Mouse (Mus musculus) gastrocnemius, adult 8-10 months (tissue): ENCODE results near the gene Trim5. TPM values are rescaled to one million over a fixed set of nuclear protein-coding genes. Genes with fewer than 3 reads are reported as not detected.
A peak's percentile ranks its signal among the peaks of the same experiment; 100 is the strongest.
"Not testable (repeated sequence)": the region's sequence is repeated elsewhere in the genome, so short reads cannot be mapped to it uniquely, and the experiment has no call there.

Experiments
- DNase-seq, 2 experiments: peaks; one replicate each; pipeline ENCODE4 v3.0.0; 2022; ENCODE audit warnings: low spot score in 2 of 2
- total RNA-seq, 4 experiments: library from RNA; stranded (reverse); gene quantifications; 2 replicates each; pipeline ENCODE4 v1.2.4; 2022

Gene Trim5
- total RNA-seq: under 1 TPM; 0.56 to 0.70 (median 0.66) TPM

DNA sequence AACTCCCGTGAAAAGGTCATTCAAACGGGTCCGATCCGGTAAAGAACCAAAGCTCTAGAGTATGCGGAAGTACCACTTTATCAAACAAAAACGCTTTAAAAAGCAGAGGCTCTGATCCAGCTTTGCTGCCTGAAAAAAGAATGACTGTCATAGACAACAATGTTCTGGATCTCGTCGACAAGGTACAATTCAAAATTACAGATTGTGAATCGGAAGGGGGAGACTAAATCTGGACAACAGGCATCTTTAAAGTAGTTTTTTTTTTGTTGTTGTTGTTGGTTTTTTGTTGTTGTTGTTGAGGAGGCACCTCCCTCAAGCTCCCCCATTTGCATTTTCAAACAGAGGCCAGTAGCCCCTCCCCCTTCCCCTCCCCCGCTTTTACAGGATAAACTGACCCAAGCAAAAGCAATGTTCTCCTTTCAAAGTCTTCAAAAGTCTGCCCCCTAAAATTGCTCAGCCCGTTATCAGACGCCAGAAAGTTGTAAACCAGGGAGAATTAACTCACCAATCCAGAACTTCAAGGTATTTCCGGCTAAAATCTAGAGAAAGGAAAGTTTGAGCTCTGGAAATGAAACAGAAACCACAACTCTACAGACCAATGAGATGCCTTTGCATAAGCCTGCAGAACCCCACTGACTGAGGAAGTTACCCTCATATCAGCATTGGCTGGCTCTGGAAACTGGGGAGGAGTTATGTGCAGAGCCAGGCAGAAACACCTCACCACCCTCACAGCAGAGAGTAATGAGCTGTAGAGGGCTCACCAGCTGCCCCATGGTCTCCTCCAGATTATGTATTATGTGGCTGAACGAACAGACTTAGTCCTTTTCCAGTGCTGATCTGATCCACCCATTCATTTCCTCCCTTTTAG, at the start of gene Trim5:
TSS of gene Trim5 (minus strand) at position 519 of the 868 bp plus-strand sequence.
- not testable (repeated sequence) for DNase-seq

DNA sequence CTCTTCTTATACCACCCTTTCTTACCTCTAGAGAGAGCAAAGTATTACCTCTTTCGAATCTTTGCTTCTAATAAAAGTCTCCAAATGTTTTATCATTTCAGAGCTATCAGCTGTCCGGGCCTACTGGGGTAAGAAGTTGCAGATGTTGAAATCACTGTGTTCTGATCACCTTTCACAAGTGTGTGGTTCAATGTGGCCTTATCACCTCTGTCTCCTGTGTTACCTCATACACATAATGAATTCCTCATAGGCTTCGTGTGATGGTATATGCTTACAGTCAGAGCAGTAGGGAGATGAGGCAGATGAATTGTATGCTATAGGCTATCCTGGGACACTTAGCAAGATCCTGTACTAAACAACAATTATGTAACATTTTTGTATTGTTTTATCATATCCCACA, 47.7 kb upstream of the Trim5 start:
- DNase-seq: not testable (repeated sequence)

GRCm38 (mm10) chr7:104329171-104329570, 41.3 kb upstream of the Trim5 start, which contains the start of gene Trim34b:
TSS of gene Trim34b (plus strand) at chr7:104329471.
- DNase-seq: not testable (repeated sequence)

DNA sequence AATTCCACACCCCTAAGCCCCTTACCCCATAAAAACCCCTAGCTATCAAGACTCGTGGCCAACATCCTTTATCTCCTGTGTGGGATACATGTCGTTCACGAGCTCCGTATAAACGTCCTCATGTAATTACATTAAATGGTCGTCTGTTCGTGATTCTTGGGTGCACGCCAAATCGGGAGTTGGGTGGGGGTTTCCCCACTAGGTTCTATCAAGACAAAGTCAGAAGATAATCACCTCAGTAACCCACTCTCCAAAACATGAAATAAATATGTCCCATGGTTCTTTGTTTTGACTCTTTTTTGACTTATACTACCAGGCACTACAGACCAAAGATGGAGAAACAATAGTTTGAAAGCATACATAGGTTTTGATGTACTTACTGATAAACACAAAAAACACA, 34.1 kb upstream of the Trim5 start:
- no peak for DNase-seq

DNA sequence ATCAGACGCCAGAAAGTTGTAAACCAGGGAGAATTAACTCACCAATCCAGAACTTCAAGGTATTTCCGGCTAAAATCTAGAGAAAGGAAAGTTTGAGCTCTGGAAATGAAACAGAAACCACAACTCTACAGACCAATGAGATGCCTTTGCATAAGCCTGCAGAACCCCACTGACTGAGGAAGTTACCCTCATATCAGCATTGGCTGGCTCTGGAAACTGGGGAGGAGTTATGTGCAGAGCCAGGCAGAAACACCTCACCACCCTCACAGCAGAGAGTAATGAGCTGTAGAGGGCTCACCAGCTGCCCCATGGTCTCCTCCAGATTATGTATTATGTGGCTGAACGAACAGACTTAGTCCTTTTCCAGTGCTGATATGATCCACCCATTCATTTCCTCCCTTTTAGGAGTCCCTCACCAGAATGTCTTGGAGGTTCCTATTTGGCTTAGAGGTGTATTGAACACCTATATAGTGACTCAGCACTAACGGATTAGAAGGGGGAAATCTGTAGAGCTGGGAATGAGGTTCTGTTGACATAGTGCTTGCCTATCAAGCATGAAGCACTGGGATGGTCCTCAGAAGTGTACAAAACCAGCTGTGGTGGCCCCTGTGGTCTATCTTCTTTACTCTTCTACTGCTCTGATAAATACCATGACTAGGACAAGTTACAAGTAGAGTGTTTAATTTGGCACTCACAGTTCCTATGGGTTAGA, 27.6 kb upstream of the Trim5 start, which contains the start of gene Trim12a:
TSS of gene Trim12a (minus strand) at position 98 of the 712 bp plus-strand sequence.
- not testable (repeated sequence) for DNase-seq

DNA sequence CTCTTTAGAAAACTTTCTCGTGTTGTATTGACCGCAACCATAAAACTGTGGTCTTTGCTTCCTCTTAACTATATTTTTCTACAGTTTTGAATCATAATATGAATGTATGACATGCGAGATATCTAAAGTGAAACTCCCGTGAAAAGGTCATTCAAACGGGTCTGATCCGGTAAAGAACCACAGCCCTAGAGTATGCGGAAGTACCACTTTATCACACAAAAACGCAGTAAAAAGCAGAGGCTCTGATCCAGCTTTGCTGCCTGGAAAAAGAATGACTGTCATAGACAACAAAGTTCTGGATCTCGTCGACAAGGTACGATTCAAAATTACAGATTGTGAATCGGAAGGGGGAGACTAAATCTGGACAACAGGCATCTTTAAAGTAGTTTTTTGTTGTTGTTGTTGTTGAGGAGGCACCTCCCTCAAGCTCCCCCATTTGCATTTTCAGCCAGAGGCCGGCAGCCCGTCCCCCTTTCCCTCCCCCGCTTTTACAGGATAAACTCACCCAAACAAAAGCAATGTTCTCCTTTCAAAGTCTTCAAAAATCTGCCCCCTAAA, 27.0 kb upstream of the Trim5 start:
- DNase-seq: no peak

DNA sequence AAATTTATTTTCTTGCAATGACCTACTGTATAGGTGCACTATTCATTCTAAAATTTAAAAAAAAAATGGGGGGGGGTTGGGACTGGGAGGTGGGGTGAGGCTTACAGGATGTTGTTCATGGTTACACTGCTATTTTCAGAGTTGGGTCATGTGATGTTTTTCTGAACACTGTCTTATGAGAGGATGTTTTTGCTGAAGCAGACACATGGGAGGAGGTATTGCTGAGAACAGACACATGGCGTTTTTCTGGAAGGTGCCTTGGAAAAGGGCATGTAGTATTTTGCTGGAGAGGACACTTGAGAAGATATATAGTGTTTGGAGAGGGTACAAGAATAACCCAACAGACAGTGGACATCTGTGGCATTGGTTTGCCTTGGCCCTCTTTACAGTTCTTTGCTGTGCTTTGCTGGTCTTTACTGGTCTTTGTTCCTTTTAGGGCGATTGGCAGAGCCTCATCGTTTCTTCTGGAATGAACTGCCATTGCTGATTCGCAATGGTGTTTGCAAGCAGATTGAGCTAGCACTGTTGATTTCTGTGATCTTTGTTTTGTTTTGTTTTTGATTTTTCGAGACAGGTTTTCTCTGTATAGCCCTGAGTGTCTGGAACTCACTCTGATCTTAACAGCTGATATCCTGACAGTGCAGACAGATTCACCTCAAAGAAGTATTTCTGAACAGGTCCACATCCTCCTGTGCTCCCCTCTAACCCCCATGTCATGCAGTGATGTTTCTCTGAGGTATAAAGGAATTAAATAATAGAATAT, 3.9 kb upstream of the Trim5 start:
- no peak for DNase-seq

DNA sequence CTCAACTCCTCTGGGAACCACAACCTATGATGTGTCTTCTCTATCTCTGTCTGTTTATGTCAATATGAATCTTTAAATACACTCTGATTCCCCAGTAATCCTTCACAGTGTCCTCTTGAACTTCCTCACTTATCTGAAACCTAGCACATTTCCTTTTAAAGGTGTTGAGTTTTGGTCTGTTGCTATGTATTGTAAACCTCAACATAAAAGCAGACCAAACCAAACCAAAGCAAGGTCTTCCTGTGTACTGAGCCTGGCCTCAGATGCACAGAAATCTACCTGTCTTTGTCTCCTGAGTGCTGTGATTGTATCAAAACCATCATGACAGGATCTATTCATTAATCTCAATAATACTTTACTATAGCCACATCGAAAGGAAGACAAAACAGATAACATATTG, 2.7 kb upstream of the Trim5 start:
- no peak for DNase-seq

DNA sequence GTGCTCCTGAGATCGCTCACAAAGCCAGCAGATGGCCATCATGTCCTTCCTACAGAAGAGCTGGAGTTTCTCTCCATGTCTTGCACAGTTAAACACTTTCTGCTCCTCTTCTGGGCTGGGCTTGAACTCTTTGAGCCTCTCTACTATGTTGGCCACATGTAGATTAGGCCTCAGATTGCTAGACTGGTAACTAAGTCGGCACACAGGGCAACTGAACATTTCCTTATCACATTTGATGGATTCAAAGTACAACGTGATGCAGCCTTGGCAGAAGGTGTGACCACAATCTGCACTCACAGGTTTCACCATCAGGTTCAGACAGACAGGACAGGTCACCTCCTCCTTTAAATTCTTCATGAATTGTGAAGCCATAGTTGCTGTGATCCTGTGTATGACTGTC, 8.5 kb downstream of the Trim5 start:
- not testable (repeated sequence) for DNase-seq

GRCm38 (mm10) chr7:104265335-104265734, 22.6 kb downstream of the Trim5 start:
- not testable (repeated sequence) for DNase-seq

- not testable (repeated sequence) for DNase-seq
These were observed 27.5 kb downstream of the Trim5 start for GRCm38 (mm10) chr7:104260380-104260779.

GRCm38 (mm10) chr7:104244287-104245181, 43.4 kb downstream of the Trim5 start, which contains the start of gene Trim34a:
TSS of gene Trim34a (plus strand) at chr7:104244457.
- peak; percentile 8 to 10 for DNase-seq

- DNase-seq: no peak
These were observed 44.3 kb downstream of the Trim5 start for GRCm38 (mm10) chr7:104243616-104244015.

- DNase-seq: no peak
These were observed 47.0 kb downstream of the Trim5 start for GRCm38 (mm10) chr7:104240857-104241256.

- no peak for DNase-seq
These were observed 56.7 kb downstream of the Trim5 start for GRCm38 (mm10) chr7:104231203-104231602.

GRCm38 (mm10) chr7:104218701-104219569, 69.0 kb downstream of the Trim5 start, which contains the start of gene Trim6:
TSS of gene Trim6 (plus strand) at chr7:104218793.
- peak; percentile 32 to 44 for DNase-seq

DNA sequence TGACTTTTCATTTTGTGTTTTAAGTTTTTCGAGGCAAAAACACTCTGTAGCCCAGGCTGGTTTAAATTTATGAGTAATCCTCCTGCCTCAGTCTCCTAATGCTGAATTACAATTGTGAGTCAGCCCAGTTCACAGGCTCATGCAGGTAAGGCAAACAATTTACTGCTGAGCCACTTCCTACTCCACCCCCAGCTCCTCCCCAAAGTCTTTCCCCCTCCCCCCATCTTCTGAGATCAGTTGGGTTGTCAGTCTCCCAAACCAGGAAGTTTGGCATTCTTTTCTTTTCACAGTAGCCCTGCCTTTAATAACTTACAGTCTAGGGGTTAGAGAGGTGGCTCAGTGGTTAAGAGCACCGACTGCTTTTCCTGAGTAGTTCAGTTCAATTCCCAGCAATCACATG, 70.0 kb downstream of the Trim5 start:
- DNase-seq: no peak

- no peak for DNase-seq
These were observed 71.8 kb downstream of the Trim5 start for GRCm38 (mm10) chr7:104216011-104216535.
